8 mouse cellular contexts compared by ENCODE assay signal in the genomic region with DNA sequence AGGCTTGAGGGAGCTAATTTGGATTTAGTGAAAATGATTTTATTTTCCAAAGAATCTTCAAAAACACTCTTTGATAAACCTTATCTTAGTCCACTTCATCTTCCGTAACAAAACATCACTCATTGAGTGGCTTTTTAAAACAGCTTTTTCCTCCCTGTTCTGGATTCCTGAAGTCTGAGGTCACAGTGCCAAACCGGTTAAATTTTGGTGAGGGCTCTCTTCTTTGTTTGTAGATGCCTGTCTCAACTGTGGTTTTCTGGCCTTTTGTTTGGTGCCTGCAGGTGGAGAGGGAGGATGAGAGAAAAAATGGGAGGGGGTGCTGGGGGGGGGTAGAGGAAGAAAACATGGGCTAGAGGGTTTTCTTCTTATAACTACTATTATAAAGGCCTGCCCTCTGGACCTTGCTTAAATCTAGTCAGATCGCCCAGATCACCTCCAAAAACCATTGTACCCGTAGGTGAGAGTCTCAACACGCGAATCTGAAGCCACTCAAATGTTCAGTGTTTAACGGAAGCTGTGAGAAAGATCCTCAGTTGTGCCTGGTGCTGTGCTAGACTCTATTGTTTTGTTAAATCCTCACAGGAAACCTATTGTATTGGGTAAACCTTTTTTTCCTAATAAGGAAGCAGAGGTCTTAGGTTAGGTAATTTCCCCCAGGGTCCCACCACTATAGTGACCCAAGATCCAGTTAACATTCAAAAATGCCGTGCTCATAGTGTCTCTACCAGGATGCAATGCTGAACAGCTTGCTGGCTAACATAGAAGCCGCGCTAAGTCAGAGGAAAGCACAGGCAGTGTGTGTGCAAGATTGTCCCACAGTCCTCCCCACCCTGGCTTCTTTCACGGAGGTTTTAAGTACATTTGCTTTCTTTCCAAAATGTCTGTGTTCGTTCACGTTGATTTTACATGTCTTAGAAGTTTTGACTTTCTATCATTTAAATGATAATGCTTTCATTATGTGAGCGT. TPM values are rescaled to one million over a fixed set of nuclear protein-coding genes. Genes with fewer than 3 reads are reported as not detected.
DNase-seq lines count a peak whose midpoint lies in the region; ATAC-seq and TF ChIP-seq lines count a peak whose summit lies in the region.

No protein-coding gene starts in this region.

- H3K4me3 ChIP-seq in kidney, adult 2 months (ENCODE audit: insufficient read depth, low read depth, low read length): no peak overlapping the region
- peak overlapping the region; percentile 26 for H3K4me3 ChIP-seq in heart, embryonic 13.5 days
- peak overlapping the region; percentile 19 for H3K4me3 ChIP-seq in liver, postnatal 0 days (ENCODE audit: low read depth, low read length)

- 45% methylated on average over 14 of the region's 14 CpGs for WGBS in kidney, adult 2 months
- 30% methylated on average over 14 of the region's 14 CpGs for WGBS in heart, embryonic 13.5 days
- 15% methylated on average over 14 of the region's 14 CpGs for WGBS in liver, postnatal 0 days (ENCODE audit: insufficient replicate concordance)

- peak overlapping the region; percentile 51 for H3K9ac ChIP-seq in heart, embryonic 13.5 days
- H3K9ac ChIP-seq in liver, postnatal 0 days (replicated peaks): peak overlapping the region; percentile 56

- no peaks in the 10 kb centered on the region for H3K9me3 ChIP-seq in heart, embryonic 13.5 days
- H3K9me3 ChIP-seq in liver, postnatal 0 days (ENCODE audit: low read length): no peaks in the 10 kb centered on the region

- peak overlapping the region; percentile 34 for H3K27ac ChIP-seq in kidney, adult 2 months (ENCODE audit: insufficient read depth, low read depth, low read length)
- peak overlapping the region; percentile 81 for H3K27ac ChIP-seq in heart, embryonic 13.5 days (replicated peaks)
- peak overlapping the region; percentile 80 for H3K27ac ChIP-seq in liver, postnatal 0 days (ENCODE audit: low read depth)

- H3K4me2 ChIP-seq in heart, embryonic 13.5 days: peak overlapping the region; percentile 57
- H3K4me2 ChIP-seq in liver, postnatal 0 days (ENCODE audit: low read depth, low read length): peak overlapping the region; percentile 72

- ATAC-seq in activated CD4-positive, CD25-positive, alpha-beta regulatory T cell, adult 4 months: peak; percentile 14
- no peak for ATAC-seq in heart, embryonic 13.5 days (ENCODE audit: extremely low read depth, insufficient number of reproducible peaks, low FRiP score, low TSS enrichment)
- no peak for ATAC-seq in liver, postnatal 0 days

- TF ChIP-seq CTCF in kidney, adult 2 months (conservative IDR thresholded peaks at IDR 0.05; ENCODE audit: insufficient read depth, insufficient read length, low read depth, low read length): no peak
- TF ChIP-seq CTCF in liver, postnatal 0 days (IDR thresholded peaks at IDR 0.05; ENCODE audit: low read depth): no peak

- H3K4me1 ChIP-seq in kidney, adult 2 months (ENCODE audit: control insufficient read depth, insufficient read depth, low read length): peaks cover 24% of the 10 kb centered on the region
- H3K4me1 ChIP-seq in heart, embryonic 13.5 days: peaks cover 54% of the 10 kb centered on the region
- H3K4me1 ChIP-seq in liver, postnatal 0 days (ENCODE audit: insufficient read depth): peaks cover 40% of the 10 kb centered on the region

- H3K36me3 ChIP-seq in kidney, adult 2 months (ENCODE audit: control insufficient read depth, insufficient read depth, low read length): no peaks in the 10 kb centered on the region
- H3K36me3 ChIP-seq in heart, embryonic 13.5 days: 0 out of 2 replicates have a peak, but pooled peaks cover 3% of the 10 kb centered on the region
- no peaks in the 10 kb centered on the region for H3K36me3 ChIP-seq in liver, postnatal 0 days (replicated peaks; ENCODE audit: insufficient read depth, low read length)
- 0 out of 2 replicates have a peak, but pooled peaks cover 1% of the 10 kb centered on the region for H3K36me3 ChIP-seq in splenic B cell, adult 2 months (ENCODE audit: control insufficient read depth, insufficient read depth, low read length, poor library complexity, severe bottlenecking)

- no peak for TF ChIP-seq EP300 in liver, postnatal 0 days (IDR thresholded peaks at IDR 0.05; ENCODE audit: low read depth)

- no peak for TF ChIP-seq POLR2A in kidney, adult 2 months (IDR thresholded peaks at IDR 0.05; ENCODE audit: low read depth, low read length)

- no peaks in the 10 kb centered on the region for H3K27me3 ChIP-seq in kidney, adult 2 months (replicated peaks; ENCODE audit: control insufficient read depth, insufficient read depth, low read length)
- no peaks in the 10 kb centered on the region for H3K27me3 ChIP-seq in heart, embryonic 13.5 days (replicated peaks)
- no peaks in the 10 kb centered on the region for H3K27me3 ChIP-seq in liver, postnatal 0 days (ENCODE audit: insufficient read depth, low read length)
- no peaks in the 10 kb centered on the region for H3K27me3 ChIP-seq in splenic B cell, adult 2 months (ENCODE audit: control insufficient read depth, insufficient read depth, low read length, poor library complexity, severe bottlenecking)

- no peak for DNase-seq in kidney, adult 2 months
- no peak for DNase-seq in kidney, postnatal 25 days
- no peak for DNase-seq in liver, postnatal 0 days
- peak; percentile 43 for DNase-seq in splenic B cell, adult 2 months (ENCODE audit: low read depth, low spot score)
- no peak for DNase-seq in layer of hippocampus, adult 8-10 months (ENCODE audit: low spot score in 2 of 2)
- no peak for DNase-seq in frontal cortex, adult 2 months (ENCODE audit: extremely low spot score in 1 of 2, low spot score in 1 of 2)

RNA-seq across cellular contexts. Expression of gene Cdk17, which starts 5.0 kb away (rescaled TPM):
- 8.7 and 9.5 TPM in 2 replicates for polyA plus RNA-seq in kidney, adult 2 months (2012; rRNA removed)
- 10 to 100 TPM; 32.3 to 44.2 TPM for polyA plus RNA-seq in activated CD4-positive, CD25-positive, alpha-beta regulatory T cell, adult 4 months (2017; shearing (Covaris generic))
- polyA plus RNA-seq in heart, embryonic 13.5 days (2015; fragmentation: Nextera tagmentation; extraction: Ambion mirVana): 15.0 and 15.5 TPM in 2 replicates
- polyA plus RNA-seq in liver, postnatal 0 days (2015; fragmentation: Nextera tagmentation; extraction: Ambion mirVana): 7.4 and 8.4 TPM in 2 replicates
- 100 to 1,000 TPM; 169 to 201 (median 193) TPM for total RNA-seq in layer of hippocampus, adult 8-10 months (2022)
- polyA plus RNA-seq in frontal cortex, adult 2 months (2012; rRNA removed): 139 and 147 TPM in 2 replicates
